Mouse (Mus musculus) liver, adult (tissue): ENCODE data around the gene Gsto1.

Source experiments
- GATA4 ChIP-seq: IDR thresholded peaks from 2 replicates; pipeline ENCODE4 v1.6.1; 2014; ENCODE audit warnings: mild to moderate bottlenecking, low read length; ENCODE audit not compliant: insufficient replicate concordance

Gene Gsto1

DNA sequence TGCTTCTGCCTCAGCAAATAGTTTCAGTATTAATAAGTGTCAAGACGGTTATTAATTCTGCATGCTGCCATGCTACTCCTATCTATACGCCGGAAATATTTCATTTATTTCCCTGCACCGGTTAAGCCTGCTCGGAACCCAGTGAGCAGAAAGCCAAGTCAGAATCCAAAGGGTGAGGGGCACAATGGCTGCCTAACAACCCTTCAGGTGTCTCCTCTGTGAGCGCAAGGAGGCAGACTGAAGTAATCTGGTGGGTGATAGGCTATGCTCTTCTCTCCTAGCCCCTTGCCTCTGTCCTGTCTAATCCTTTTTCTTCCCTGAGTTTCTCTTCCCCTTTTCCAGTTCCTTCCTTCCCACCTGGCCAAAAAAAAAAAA, 17.3 kb upstream of the Gsto1 start:
- no peak for TF ChIP-seq GATA4

DNA sequence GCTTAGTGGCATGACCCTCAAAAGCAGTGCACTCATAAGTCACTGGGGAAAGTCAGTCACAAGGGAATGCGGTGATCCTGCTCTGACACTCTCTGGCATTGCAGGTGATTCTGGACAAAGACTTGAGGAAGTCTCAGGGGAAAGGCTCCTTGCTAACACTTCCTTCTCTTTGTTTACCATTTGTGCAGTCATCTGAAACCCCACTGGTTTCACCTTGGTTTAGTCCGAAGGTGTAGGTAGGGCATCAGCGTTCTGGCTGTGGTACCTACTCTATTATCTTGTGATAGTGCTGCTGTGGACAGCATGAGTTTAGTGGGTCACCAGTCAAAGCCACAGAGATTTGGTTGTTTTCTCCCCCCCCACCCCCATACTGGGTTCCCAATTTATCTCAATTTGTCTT, 5.0 kb upstream of the Gsto1 start:
- TF ChIP-seq GATA4 = no peak

GRCm38 (mm10) chr19:47853053-47853452, 1.7 kb upstream of the Gsto1 start:
- TF ChIP-seq GATA4 = no peak

- TF ChIP-seq GATA4 = no peak
Observed at GRCm38 (mm10) chr19:47853951-47854795, 597 bp upstream of the Gsto1 start.

- TF ChIP-seq GATA4 = no peak
Observed at GRCm38 (mm10) chr19:47857957-47858942, 3.5 kb downstream of the Gsto1 start.

- no peak for TF ChIP-seq GATA4
Observed at GRCm38 (mm10) chr19:47859180-47859579, 4.4 kb downstream of the Gsto1 start.

DNA sequence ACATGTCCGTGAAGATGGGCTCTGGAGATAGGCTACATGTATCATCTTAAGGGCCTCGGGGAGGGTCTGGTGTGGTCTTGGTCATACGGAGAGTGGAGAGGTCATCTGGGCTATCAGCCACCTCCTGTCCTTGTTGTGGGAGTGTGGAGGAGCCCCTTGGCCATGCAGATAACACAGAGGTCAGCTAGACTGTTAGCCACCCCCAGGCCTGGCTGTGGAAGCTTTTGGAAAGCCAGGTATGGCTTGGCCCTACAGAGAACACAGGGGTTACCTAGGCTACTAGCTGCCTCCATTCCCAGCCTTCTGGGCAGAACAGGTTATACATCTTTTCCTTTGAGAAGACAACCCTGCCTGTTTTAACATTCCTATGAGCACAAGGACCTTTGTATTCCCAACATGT, 7.8 kb downstream of the Gsto1 start:
- no peak for TF ChIP-seq GATA4

DNA sequence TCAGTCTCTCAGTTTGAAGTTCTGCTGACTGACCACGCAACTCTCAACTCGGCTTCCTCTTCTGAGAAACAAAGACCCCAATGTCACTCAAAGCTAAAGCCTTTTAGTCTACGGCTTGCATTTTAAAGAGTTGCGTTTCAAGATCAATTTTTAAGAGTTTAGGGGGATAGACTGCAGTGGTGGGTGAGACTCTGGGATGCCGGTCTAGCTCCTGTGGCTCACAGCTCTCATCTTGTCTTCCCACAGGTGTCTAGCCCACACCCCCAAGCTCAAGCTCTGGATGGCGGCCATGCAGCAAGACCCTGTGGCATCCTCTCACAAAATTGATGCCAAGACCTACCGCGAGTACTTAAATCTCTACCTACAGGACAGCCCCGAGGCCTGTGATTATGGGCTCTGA, 9.3 kb downstream of the Gsto1 start:
- TF ChIP-seq GATA4 = no peak

DNA sequence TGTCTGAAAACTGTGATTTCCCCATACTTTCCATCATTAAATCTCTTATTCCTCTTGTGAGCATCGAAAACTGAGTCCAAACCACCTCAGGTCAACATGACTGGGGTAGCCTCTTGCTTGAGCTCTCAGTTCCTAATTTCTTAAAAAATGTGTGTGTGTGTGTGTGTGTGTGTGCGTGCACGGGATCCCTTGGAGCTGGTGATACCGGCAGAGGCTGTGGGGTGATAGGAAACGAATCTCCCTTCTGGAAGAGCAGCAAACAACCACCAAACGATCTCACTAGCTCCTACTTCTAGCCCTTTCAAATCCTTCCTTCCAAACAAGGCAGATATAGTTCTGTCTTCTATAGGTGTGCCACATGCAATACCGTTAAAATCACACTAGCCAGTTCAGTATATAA, 10.0 kb downstream of the Gsto1 start:
- TF ChIP-seq GATA4 = no peak

- no peak for TF ChIP-seq GATA4
Observed at GRCm38 (mm10) chr19:47865353-47865947, 10.7 kb downstream of the Gsto1 start, which contains the start of gene Gsto2. Gene Gsto2, plus strand, starts transcription at chr19:47865534.

DNA sequence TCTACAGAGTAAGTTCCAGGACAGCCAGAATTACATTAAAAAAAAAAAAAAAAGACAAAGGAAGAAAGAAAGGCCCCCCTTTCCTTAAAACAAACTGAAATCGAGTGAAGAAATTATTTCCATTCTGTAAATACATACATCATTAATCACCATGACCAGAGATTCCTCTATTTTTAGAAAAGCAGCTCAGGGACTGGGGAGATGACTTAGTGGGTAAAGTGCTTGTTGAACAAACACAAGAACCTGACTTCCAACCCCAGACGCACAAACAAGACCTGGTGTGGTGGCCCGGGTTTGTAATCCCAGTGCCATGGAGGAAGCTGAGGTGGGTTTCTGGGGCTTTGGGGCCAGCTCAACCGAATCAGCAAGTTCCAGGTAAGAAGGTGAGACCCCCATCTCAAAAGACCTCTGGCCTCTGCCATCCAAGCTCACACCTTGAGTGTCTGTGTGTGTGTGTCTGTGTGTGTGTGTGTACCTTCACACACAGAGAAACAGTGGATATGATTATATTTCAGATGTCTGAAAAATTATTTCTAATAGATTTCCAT, 12.9 kb downstream of the Gsto1 start:
- TF ChIP-seq GATA4 = no peak

DNA sequence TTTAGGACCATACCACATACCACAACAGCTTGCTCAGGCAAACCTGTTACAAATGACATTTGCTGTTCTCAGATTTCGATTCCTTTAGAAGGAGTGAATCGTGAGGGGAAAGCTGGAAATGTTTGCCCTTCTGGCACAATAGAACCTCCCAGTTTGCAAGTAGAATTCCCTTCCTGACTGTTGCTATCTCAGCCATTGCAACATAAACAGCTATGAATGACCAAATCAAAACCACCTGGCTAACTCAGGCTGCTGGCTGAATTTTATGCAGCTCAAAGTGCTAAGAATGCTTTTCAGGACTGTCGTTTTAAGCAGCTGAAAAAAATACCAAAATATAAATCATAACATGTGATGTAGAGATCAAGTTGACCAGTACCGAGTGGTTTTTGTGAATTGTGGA, 14.2 kb downstream of the Gsto1 start:
- TF ChIP-seq GATA4 = no peak

- TF ChIP-seq GATA4 = no peak
Observed at GRCm38 (mm10) chr19:47869516-47869915, 14.7 kb downstream of the Gsto1 start.

GRCm38 (mm10) chr19:47870102-47870666, 15.4 kb downstream of the Gsto1 start:
- no peak for TF ChIP-seq GATA4

DNA sequence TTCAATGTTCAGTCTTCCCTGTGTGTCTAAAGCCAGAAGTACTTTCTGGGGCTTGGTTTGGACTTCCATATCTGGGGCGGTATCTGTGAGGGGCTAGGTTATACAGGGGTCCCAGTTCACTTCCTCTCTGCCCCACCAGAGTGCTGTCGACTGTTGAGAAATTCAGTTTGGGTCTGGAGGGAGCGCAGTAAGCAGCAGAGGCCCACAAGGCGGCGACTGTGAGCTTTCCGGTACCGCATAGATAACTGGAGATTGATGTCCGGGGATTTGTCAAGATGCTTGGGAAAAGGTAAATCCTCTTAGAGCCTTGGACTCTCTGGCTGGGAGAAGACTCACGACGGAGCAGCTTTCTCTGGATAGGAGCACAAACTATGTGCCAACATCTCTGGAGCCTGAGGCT, 16.7 kb downstream of the Gsto1 start:
- TF ChIP-seq GATA4 = no peak
